Mouse (Mus musculus): ENCODE data around the gene Ell3.
A peak's percentile ranks its signal among the peaks of the same experiment; 100 is the strongest.
"Not testable (repeated sequence)": the region's sequence is repeated elsewhere in the genome, so short reads cannot be mapped to it uniquely, and the experiment has no call there.

The Ell3 gene

GRCm38 (mm10) chr2:121444178-121444577, at the start of gene Ell3:
Gene Ell3, minus strand, starts transcription at chr2:121444278.
- DNase-seq (ENCODE audit: low spot score), result no peak

GRCm38 (mm10) chr2:121484403-121484802, 40.3 kb upstream of the Ell3 start:
- DNase-seq (ENCODE audit: low spot score), result not testable (repeated sequence)

- no peak for DNase-seq (ENCODE audit: low spot score)
Measured at GRCm38 (mm10) chr2:121483576-121483975, 39.5 kb upstream of the Ell3 start.

GRCm38 (mm10) chr2:121480916-121481315, 36.8 kb upstream of the Ell3 start:
- not testable (repeated sequence) for DNase-seq (ENCODE audit: low spot score)

GRCm38 (mm10) chr2:121480498-121480897, 36.4 kb upstream of the Ell3 start:
- DNase-seq (ENCODE audit: low spot score), result no peak

GRCm38 (mm10) chr2:121477491-121478266, 33.6 kb upstream of the Ell3 start:
- DNase-seq (ENCODE audit: low spot score), result no peak

GRCm38 (mm10) chr2:121475306-121475705, 31.2 kb upstream of the Ell3 start:
- DNase-seq (ENCODE audit: low spot score), result not testable (repeated sequence)

GRCm38 (mm10) chr2:121474180-121474535, 30.1 kb upstream of the Ell3 start:
- no peak for DNase-seq (ENCODE audit: low spot score)

GRCm38 (mm10) chr2:121473301-121474179, 29.5 kb upstream of the Ell3 start, which contains the start of gene Mfap1b:
Gene Mfap1b, minus strand, starts transcription at chr2:121474067.
- DNase-seq (ENCODE audit: low spot score), result peak; percentile 81

- DNase-seq (ENCODE audit: low spot score), result not testable (repeated sequence)
Measured at GRCm38 (mm10) chr2:121472783-121473182, 28.7 kb upstream of the Ell3 start.

GRCm38 (mm10) chr2:121468982-121469381, 24.9 kb upstream of the Ell3 start:
- not testable (repeated sequence) for DNase-seq (ENCODE audit: low spot score)

GRCm38 (mm10) chr2:121460071-121460470, 16.0 kb upstream of the Ell3 start:
- DNase-seq (ENCODE audit: low spot score), result no peak

- peak; percentile 89 for DNase-seq (ENCODE audit: low spot score)
Measured at GRCm38 (mm10) chr2:121456692-121457642, 12.9 kb upstream of the Ell3 start, which contains the start of gene Serinc4. Gene Serinc4, minus strand, starts transcription at chr2:121456781.

- no peak for DNase-seq (ENCODE audit: low spot score)
Measured at GRCm38 (mm10) chr2:121455534-121455933, 11.5 kb upstream of the Ell3 start.

- DNase-seq (ENCODE audit: low spot score), result no peak
Measured at GRCm38 (mm10) chr2:121453917-121454316, 9.8 kb upstream of the Ell3 start.

GRCm38 (mm10) chr2:121452990-121453389, 8.9 kb upstream of the Ell3 start, which contains the start of gene Hypk:
Gene Hypk, plus strand, starts transcription at chr2:121453290.
- DNase-seq (ENCODE audit: low spot score), result no peak

- no peak for DNase-seq (ENCODE audit: low spot score)
Measured at GRCm38 (mm10) chr2:121452361-121452760, 8.3 kb upstream of the Ell3 start.

GRCm38 (mm10) chr2:121450093-121450492, 6.0 kb upstream of the Ell3 start:
- DNase-seq (ENCODE audit: low spot score), result no peak

GRCm38 (mm10) chr2:121449545-121450011, 5.5 kb upstream of the Ell3 start:
- peak; percentile 36 for DNase-seq (ENCODE audit: low spot score)

- peak; percentile 100 for DNase-seq (ENCODE audit: low spot score)
Measured at GRCm38 (mm10) chr2:121448739-121449535, 4.9 kb upstream of the Ell3 start, which contains the start of gene Serf2. Gene Serf2, plus strand, starts transcription at chr2:121449195.
